Mouse (Mus musculus) hindlimb bud, embryonic 11.5 days (tissue): ENCODE data around the gene Arhgap23.

Experiments used
- DNase-seq: peaks from one replicate; pipeline ENCODE4 v3.0.0-alpha.2; 2012; ENCODE audit warnings: low read depth, low spot score; ENCODE audit errors: extremely low spot score

Arhgap23 gene

GRCm38 (mm10) chr11:97434704-97435454, 19.5 kb downstream of the Arhgap23 start:
- DNase-seq, result no peak

- no peak for DNase-seq
Measured at GRCm38 (mm10) chr11:97435808-97436491, 20.6 kb downstream of the Arhgap23 start.

GRCm38 (mm10) chr11:97437745-97438144, 22.4 kb downstream of the Arhgap23 start:
- DNase-seq, result no peak

GRCm38 (mm10) chr11:97438868-97439267, 23.5 kb downstream of the Arhgap23 start:
- no peak for DNase-seq

- no peak for DNase-seq
Measured at GRCm38 (mm10) chr11:97439935-97440334, 24.6 kb downstream of the Arhgap23 start.

GRCm38 (mm10) chr11:97440441-97440881, 25.1 kb downstream of the Arhgap23 start:
- no peak for DNase-seq

GRCm38 (mm10) chr11:97441036-97441657, 25.8 kb downstream of the Arhgap23 start:
- DNase-seq, result no peak

- DNase-seq, result no peak
Measured at GRCm38 (mm10) chr11:97441658-97442125, 26.4 kb downstream of the Arhgap23 start.

GRCm38 (mm10) chr11:97442891-97443675, 27.8 kb downstream of the Arhgap23 start:
- no peak for DNase-seq

- no peak for DNase-seq
Measured at GRCm38 (mm10) chr11:97445596-97445995, 30.3 kb downstream of the Arhgap23 start.

- no peak for DNase-seq
Measured at GRCm38 (mm10) chr11:97445999-97446511, 30.7 kb downstream of the Arhgap23 start.

- DNase-seq, result no peak
Measured at GRCm38 (mm10) chr11:97447979-97448378, 32.6 kb downstream of the Arhgap23 start.

GRCm38 (mm10) chr11:97448611-97449394, 33.5 kb downstream of the Arhgap23 start:
- no peak for DNase-seq

- no peak for DNase-seq
Measured at GRCm38 (mm10) chr11:97449601-97450293, 34.4 kb downstream of the Arhgap23 start.

GRCm38 (mm10) chr11:97450305-97450922, 35.1 kb downstream of the Arhgap23 start:
- DNase-seq, result no peak

- DNase-seq, result no peak
Measured at GRCm38 (mm10) chr11:97451625-97452024, 36.3 kb downstream of the Arhgap23 start.

GRCm38 (mm10) chr11:97457120-97457519, 41.8 kb downstream of the Arhgap23 start:
- DNase-seq, result no peak

- DNase-seq, result no peak
Measured at GRCm38 (mm10) chr11:97461307-97461820, 46.0 kb downstream of the Arhgap23 start.

- no peak for DNase-seq
Measured at GRCm38 (mm10) chr11:97462538-97462937, 47.2 kb downstream of the Arhgap23 start.
